Mouse (Mus musculus) stomach, embryonic 14.5 days (tissue): ENCODE data around the gene Vmn2r29. TPM values are rescaled to one million over a fixed set of nuclear protein-coding genes. Genes with fewer than 3 reads are reported as not detected.
A peak's percentile ranks its signal among the peaks of the same experiment; 100 is the strongest.
"Not testable (repeated sequence)": the region's sequence is repeated elsewhere in the genome, so short reads cannot be mapped to it uniquely, and the experiment has no call there.

Source experiments
- ATAC-seq: fragments of 200-750 bp; cut with Nextera tagmentation; 2 replicates; pipeline ENCODE4 v1.8.0; 2017; ENCODE audit warnings: low read depth, moderate TSS enrichment; ENCODE audit not compliant: insufficient number of reproducible peaks, insufficient read depth, low FRiP score
- H3K27ac ChIP-seq: fragments of 300-500 bp; sonication (generic); 2 replicates; pipeline ENCODE4 v1.5.1; 2014; ENCODE audit warnings: mild to moderate bottlenecking, low read length, moderate library complexity, mixed read lengths
- H3K27me3 ChIP-seq: fragments of 300-500 bp; sonication (generic); 2 replicates; pipeline ENCODE4 v1.6.1; 2014; ENCODE audit warnings: low read length, control low read depth, mixed read lengths; ENCODE audit not compliant: control insufficient read depth, insufficient read depth
- H3K36me3 ChIP-seq: fragments of 300-500 bp; sonication (generic); 2 replicates; pipeline ENCODE4 v1.6.1; 2014; ENCODE audit warnings: mild to moderate bottlenecking, control low read depth, low read length, moderate library complexity, mixed read lengths; ENCODE audit not compliant: control insufficient read depth, insufficient read depth
- H3K4me1 ChIP-seq: fragments of 300-500 bp; sonication (generic); 2 replicates; pipeline ENCODE4 v1.6.1; 2014; ENCODE audit warnings: low read length, control low read depth, mixed read lengths; ENCODE audit not compliant: control insufficient read depth, insufficient read depth
- H3K4me2 ChIP-seq: fragments of 300-500 bp; sonication (generic); replicated peaks from 2 replicates; pipeline ENCODE4 v1.6.1; 2014; ENCODE audit warnings: low read depth, low read length, control low read depth
- H3K4me3 ChIP-seq: fragments of 300-500 bp; sonication (generic); 2 replicates; pipeline ENCODE4 v1.5.1; 2014; ENCODE audit warnings: low read depth, low read length, control low read depth
- H3K9ac ChIP-seq: fragments of 300-500 bp; sonication (generic); replicated peaks from 2 replicates; pipeline ENCODE4 v1.6.1; 2014; ENCODE audit warnings: low read depth, mild to moderate bottlenecking, control low read depth, low read length, moderate library complexity, mixed read lengths
- H3K9me3 ChIP-seq: fragments of 300-500 bp; sonication (generic); 2 replicates; pipeline ENCODE4 v1.6.1; 2016; ENCODE audit warnings: low read depth, low read length, control low read depth; ENCODE audit not compliant: control insufficient read depth
- WGBS: fragments of 180-500 bp; shearing (Covaris S2); extraction: QIAGEN DNeasy Blood & Tissue Kit; methylation state at CpG from one replicate; pipeline ENCODE4 v1.1.7; 2014; 5-methylcytosine and 5-hydroxymethylcytosine counted together
- polyA plus RNA-seq: library from polyadenylated mRNA; unstranded; fragments of >200 nt; fragmentation: Nextera tagmentation; extraction: Ambion mirVana; gene quantifications from 2 replicates; pipeline ENCODE4 v1.2.1, GENCODE M21; 2014

Gene Vmn2r29
- 0.27 and 0.48 TPM in 2 replicates for polyA plus RNA-seq

GRCm38 (mm10) chr7:7247228-7247627 lies at the start of gene Vmn2r29:
Gene Vmn2r29, minus strand, starts transcription at chr7:7247328.
- not testable (repeated sequence) for H3K27me3 ChIP-seq, H3K9me3 ChIP-seq, H3K4me2 ChIP-seq, H3K36me3 ChIP-seq, H3K9ac ChIP-seq, H3K4me3 ChIP-seq, H3K4me1 ChIP-seq, ATAC-seq, H3K27ac ChIP-seq
- no CpG with 5 or more reads among the region's 1 CpGs for WGBS

GRCm38 (mm10) chr7:7295595-7295994 lies 48.5 kb upstream of the Vmn2r29 start:
- Histone ChIP-seq H3K4me1 (no peaks in the 10 kb centered on the region), H3K27ac (no peak overlapping the region), H3K27me3 (no peaks in the 10 kb centered on the region), H3K4me2 (no peak overlapping the region), H3K9me3 (no peaks in the 10 kb centered on the region), H3K4me3 (no peak overlapping the region), H3K36me3 (peaks cover 20% of the 10 kb centered on the region; the same call in 1 of the 2 replicates), H3K9ac (no peak overlapping the region)
- ATAC-seq: no peak
- WGBS: 77% methylated on average over 16 of the region's 16 CpGs

GRCm38 (mm10) chr7:7281383-7281782 lies 34.3 kb upstream of the Vmn2r29 start:
- no peaks in the 10 kb centered on the region for H3K4me1 ChIP-seq
- no peak overlapping the region for H3K4me3 ChIP-seq
- H3K36me3 ChIP-seq: peaks cover 25% of the 10 kb centered on the region
- no peaks in the 10 kb centered on the region; the same call in 1 of the 2 replicates for H3K9me3 ChIP-seq
- H3K9ac ChIP-seq: no peak overlapping the region
- WGBS: 46% methylated on average over 1 of the region's 1 CpGs
- H3K27me3 ChIP-seq: no peaks in the 10 kb centered on the region
- H3K4me2 ChIP-seq: no peak overlapping the region
- ATAC-seq: no peak
- H3K27ac ChIP-seq: no peak overlapping the region

GRCm38 (mm10) chr7:7277966-7278567 lies 30.9 kb upstream of the Vmn2r29 start, which contains the start of gene Gm45844:
Gene Gm45844, minus strand, starts transcription at chr7:7278289.
- H3K27me3 ChIP-seq, H3K9me3 ChIP-seq, H3K4me1 ChIP-seq, H3K9ac ChIP-seq, H3K36me3 ChIP-seq: not testable (repeated sequence)
- peak within 1 kb of the TSS; percentile 22 for H3K4me2 ChIP-seq
- H3K27ac ChIP-seq: peak within 1 kb of the TSS; percentile 4; the same call in 1 of the 2 replicates
- ATAC-seq: peak; percentile 99
- peak within 1 kb of the TSS; percentile 26 for H3K4me3 ChIP-seq
- 35% methylated on average over 45 of the region's 45 CpGs for WGBS

- ATAC-seq, H3K36me3 ChIP-seq, H3K9me3 ChIP-seq, H3K9ac ChIP-seq, H3K4me1 ChIP-seq, H3K27me3 ChIP-seq: not testable (repeated sequence)
- Histone ChIP-seq H3K27ac (peak overlapping the region; percentile 4; the same call in 1 of the 2 replicates), H3K4me2 (peak overlapping the region; percentile 22), H3K4me3 (peak overlapping the region; percentile 26)
- 61% methylated on average over 24 of the region's 24 CpGs for WGBS
Measured at GRCm38 (mm10) chr7:7277556-7277955, 30.4 kb upstream of the Vmn2r29 start.

GRCm38 (mm10) chr7:7209313-7210151 lies 37.6 kb downstream of the Vmn2r29 start, which contains the start of gene Zfp772:
Gene Zfp772, minus strand, starts transcription at chr7:7209998.
- H3K9me3 ChIP-seq, H3K36me3 ChIP-seq, ATAC-seq, H3K4me1 ChIP-seq, H3K27ac ChIP-seq, H3K27me3 ChIP-seq: not testable (repeated sequence)
- H3K4me3 ChIP-seq: peak within 1 kb of the TSS; percentile 35
- under 1% methylated on average over 24 of the region's 24 CpGs for WGBS
- peak within 1 kb of the TSS; percentile 30; the same call in 1 of the 2 replicates for H3K9ac ChIP-seq
- peak within 1 kb of the TSS; percentile 52 for H3K4me2 ChIP-seq

GRCm38 (mm10) chr7:7188191-7188942 lies 58.8 kb downstream of the Vmn2r29 start:
- peak overlapping the region; percentile 42 for H3K4me3 ChIP-seq
- H3K9ac ChIP-seq: no peak overlapping the region
- ATAC-seq: peak; percentile 94
- no peaks in the 10 kb centered on the region for H3K9me3 ChIP-seq
- H3K4me1 ChIP-seq: no peaks in the 10 kb centered on the region
- H3K36me3 ChIP-seq: no peaks in the 10 kb centered on the region
- WGBS: 12% methylated on average over 18 of the region's 18 CpGs
- H3K27ac ChIP-seq: no peak overlapping the region
- H3K4me2 ChIP-seq: peak overlapping the region; percentile 43
- no peaks in the 10 kb centered on the region for H3K27me3 ChIP-seq
